In genomic region chr13:63528852-63529251, GRCm38 (mm10) we compare ENCODE assay signal across 11 mouse cellular contexts. TPM values are rescaled to one million over a fixed set of nuclear protein-coding genes. Genes with fewer than 3 reads are reported as not detected.
A peak's percentile ranks its signal among the peaks of the same experiment; 100 is the strongest.
DNase-seq lines count a peak whose midpoint lies in the region; ATAC-seq and TF ChIP-seq lines count a peak whose summit lies in the region.
"Had no signal": no experiment of that assay in that cellular context is flagged by ENCODE, and none has a peak within 500 bp of the region (broad histone marks: within the 10 kb centered on the region; RNA-seq: fewer than 3 reads in every experiment).

No protein-coding gene starts in this region.

- TF ChIP-seq EP300 in liver, postnatal 0 days (IDR thresholded peaks at IDR 0.05; ENCODE audit: low read depth): no peak
- TF ChIP-seq EP300 in ES-Bruce4 (IDR thresholded peaks at IDR 0.05; ENCODE audit: insufficient read depth, low read depth, low read length): peak; percentile 93

- no peak for TF ChIP-seq CTCF in liver, postnatal 0 days (IDR thresholded peaks at IDR 0.05; ENCODE audit: low read depth)
- TF ChIP-seq CTCF in ES-Bruce4 (IDR thresholded peaks at IDR 0.05; ENCODE audit: low read depth, low read length): no peak
- TF ChIP-seq CTCF in bone marrow, adult 2 months (IDR thresholded peaks at IDR 0.05; ENCODE audit: control insufficient read depth, insufficient read depth, low read length): no peak

- no peak for ATAC-seq in liver, postnatal 0 days
- ATAC-seq in intestine, embryonic 16.5 days: no peak

- H3K27ac ChIP-seq in liver, postnatal 0 days (ENCODE audit: low read depth): peak overlapping the region; percentile 39; the same call in 1 of the 2 replicates
- peak overlapping the region; percentile 87 for H3K27ac ChIP-seq in ES-Bruce4 (ENCODE audit: insufficient read depth, low read length)
- H3K27ac ChIP-seq in bone marrow, adult 2 months (ENCODE audit: control insufficient read depth, insufficient read depth, low read depth, low read length, poor library complexity): peak overlapping the region; percentile 47
- H3K27ac ChIP-seq in intestine, embryonic 16.5 days (ENCODE audit: low read length): peak overlapping the region; percentile 38
- H3K27ac ChIP-seq: liver, embryonic 14.5 days had no signal

- H3K4me2 ChIP-seq in liver, postnatal 0 days (ENCODE audit: low read depth, low read length): no peak overlapping the region
- no peak overlapping the region for H3K4me2 ChIP-seq in intestine, embryonic 16.5 days (ENCODE audit: low read depth, low read length)

- intact Hi-C loops in left cerebral cortex, postnatal 10 days (cut with DNase I): no loop called here

- WGBS in liver, postnatal 0 days (ENCODE audit: insufficient replicate concordance): 29% methylated on average over 2 of the region's 2 CpGs
- 9% methylated on average over 2 of the region's 2 CpGs for WGBS in bone marrow, adult 2 months
- WGBS in intestine, embryonic 16.5 days: 35% methylated on average over 2 of the region's 2 CpGs

- H3K9ac ChIP-seq in liver, postnatal 0 days (replicated peaks): no peak overlapping the region
- H3K9ac ChIP-seq in ES-Bruce4 (ENCODE audit: low read depth, poor library complexity, severe bottlenecking): no peak overlapping the region
- 0 out of 2 replicates have a peak overlapping the region, but pooled peaks have one; percentile 16 for H3K9ac ChIP-seq in intestine, embryonic 16.5 days (ENCODE audit: low read depth, low read length)
- H3K9ac ChIP-seq: liver, embryonic 14.5 days had no signal

- DNase-seq in liver, postnatal 0 days: no peak
- DNase-seq in liver: no peak
- no peak for DNase-seq in left cerebral cortex, postnatal 10 days (ENCODE audit: extremely low spot score in 1 of 2, low spot score in 2 of 2)
- DNase-seq in c-Kit-positive CD71-positive TER-119-positive erythroid progenitor cells, embryonic 14.5 days (ENCODE audit: low spot score): no peak
- DNase-seq: adrenal gland, adult 8-10 months; gastrocnemius, postnatal 36 days had no signal

- no peak overlapping the region for H3K4me3 ChIP-seq in liver, postnatal 0 days (ENCODE audit: low read depth, low read length)
- no peak overlapping the region for H3K4me3 ChIP-seq in ES-Bruce4 (ENCODE audit: low read depth, low read length)
- H3K4me3 ChIP-seq in bone marrow, adult 2 months (replicated peaks; ENCODE audit: control insufficient read depth, low read depth, low read length): no peak overlapping the region
- H3K4me3 ChIP-seq in intestine, embryonic 16.5 days (ENCODE audit: low read length): no peak overlapping the region
- H3K4me3 ChIP-seq: erythroblast, embryonic 14.5 days had no signal

- no peaks in the 10 kb centered on the region for H3K9me3 ChIP-seq in liver, postnatal 0 days (ENCODE audit: low read length)
- H3K9me3 ChIP-seq in ES-Bruce4 (replicated peaks; ENCODE audit: control insufficient read depth, insufficient read depth, low read length, poor library complexity, severe bottlenecking): no peaks in the 10 kb centered on the region
- no peaks in the 10 kb centered on the region for H3K9me3 ChIP-seq in intestine, embryonic 16.5 days (ENCODE audit: control insufficient read depth, low read length)

- peaks cover 10% of the 10 kb centered on the region; the same call in 1 of the 2 replicates for H3K4me1 ChIP-seq in liver, postnatal 0 days (ENCODE audit: insufficient read depth)
- peaks cover 9% of the 10 kb centered on the region for H3K4me1 ChIP-seq in ES-Bruce4 (ENCODE audit: control insufficient read depth, insufficient read depth, low read length)
- no peaks in the 10 kb centered on the region; the same call in 1 of the 2 replicates for H3K4me1 ChIP-seq in bone marrow, adult 2 months (ENCODE audit: control insufficient read depth, insufficient read depth, low read length)
- peaks cover 43% of the 10 kb centered on the region for H3K4me1 ChIP-seq in intestine, embryonic 16.5 days (ENCODE audit: control insufficient read depth, insufficient read depth, low read length)

- no peaks in the 10 kb centered on the region for H3K27me3 ChIP-seq in liver, postnatal 0 days (ENCODE audit: insufficient read depth, low read length)
- no peaks in the 10 kb centered on the region for H3K27me3 ChIP-seq in ES-Bruce4 (ENCODE audit: control insufficient read depth, insufficient read depth, low read length, poor library complexity, severe bottlenecking)
- H3K27me3 ChIP-seq in intestine, embryonic 16.5 days (replicated peaks; ENCODE audit: control insufficient read depth, insufficient read depth, low read length): no peaks in the 10 kb centered on the region

- H3K36me3 ChIP-seq in liver, postnatal 0 days (replicated peaks; ENCODE audit: insufficient read depth, low read length): peaks cover 65% of the 10 kb centered on the region
- peaks cover 60% of the 10 kb centered on the region for H3K36me3 ChIP-seq in ES-Bruce4 (ENCODE audit: control insufficient read depth, insufficient read depth, low read length, poor library complexity, severe bottlenecking)
- H3K36me3 ChIP-seq in intestine, embryonic 16.5 days (ENCODE audit: control insufficient read depth, insufficient read depth, low read length): peaks cover 24% of the 10 kb centered on the region

- TF ChIP-seq POLR2A in ES-Bruce4 (IDR thresholded peaks at IDR 0.05; ENCODE audit: insufficient read depth, low read length): no peak
- TF ChIP-seq POLR2A in bone marrow, adult 2 months (IDR thresholded peaks at IDR 0.05; ENCODE audit: borderline replicate concordance, control insufficient read depth, low read depth, low read length): no peak

RNA-seq across cellular contexts. Expression of gene Fancc, which starts 31.8 kb away (rescaled TPM):
- polyA plus RNA-seq in liver, postnatal 0 days (2015; fragmentation: Nextera tagmentation; extraction: Ambion mirVana): 3.5 and 5.2 TPM in 2 replicates
- 13.3 and 16.2 TPM in 2 replicates for polyA plus RNA-seq in ES-Bruce4 (2011; ENCODE audit: insufficient read depth, insufficient read length, low read depth, missing spikeins)
- 9.9 and 14.2 TPM in 2 replicates for polyA plus RNA-seq in bone marrow, adult 2 months (2011; ENCODE audit: insufficient read depth, insufficient read length, low replicate concordance, missing spikeins)
- polyA plus RNA-seq in intestine, embryonic 16.5 days (2015; fragmentation: Nextera tagmentation; extraction: Ambion mirVana): 15.4 and 19.0 TPM in 2 replicates
- 10 to 100 TPM in 1 of 2 experiments, 1 to 10 TPM in 1; 7.9 to 10.3 TPM for total RNA-seq in left cerebral cortex, postnatal 10 days (2021)

RNA-seq across cellular contexts. Expression of gene Ptch1, which starts 44.5 kb away (rescaled TPM):
- 1.8 and 2.5 TPM in 2 replicates for polyA plus RNA-seq in liver, postnatal 0 days (2015; fragmentation: Nextera tagmentation; extraction: Ambion mirVana)
- polyA plus RNA-seq in ES-Bruce4 (2011; ENCODE audit: insufficient read depth, insufficient read length, low read depth, missing spikeins): 45.5 and 48.8 TPM in 2 replicates
- polyA plus RNA-seq in bone marrow, adult 2 months (2011; ENCODE audit: insufficient read depth, insufficient read length, low replicate concordance, missing spikeins): 3.0 and 3.4 TPM in 2 replicates
- 24.5 and 25.5 TPM in 2 replicates for polyA plus RNA-seq in intestine, embryonic 16.5 days (2015; fragmentation: Nextera tagmentation; extraction: Ambion mirVana)
- 10 to 100 TPM; 37.4 to 40.6 TPM for total RNA-seq in left cerebral cortex, postnatal 10 days (2021)
